Mouse (Mus musculus): ENCODE results near the gene Napb. TPM values are rescaled to one million over a fixed set of nuclear protein-coding genes. Genes with fewer than 3 reads are reported as not detected.

Napb gene
- total and polyA plus RNA-seq, 3 experiments: not detected

GRCm38 (mm10) chr2:148763648-148764388 is 31.6 kb upstream of the Napb start:
- Histone ChIP-seq H3K27ac (ENCODE audit: control insufficient read depth, low read depth, low read length) (no peak overlapping the region), H3K27me3 (ENCODE audit: control insufficient read depth in 1 of 2, insufficient read depth in 2 of 2, low read length in 2 of 2) (no peaks in the 10 kb centered on the region), H3K4me1 (ENCODE audit: control insufficient read depth in 1 of 2, insufficient read depth in 2 of 2, low read length in 2 of 2) (no peaks in the 10 kb centered on the region), H3K9ac (ENCODE audit: control insufficient read depth, low read depth, low read length, poor library complexity, severe bottlenecking) (no peak overlapping the region), H3K36me3 (ENCODE audit: control insufficient read depth in 1 of 2, insufficient read depth in 2 of 2, low read length in 2 of 2) (no peaks in the 10 kb centered on the region), H3K4me3 (ENCODE audit: control insufficient read depth in 1 of 2, insufficient read depth in 1 of 2, low read depth in 2 of 2, low read length in 2 of 2) (no peak overlapping the region), H3K9me3 (replicated peaks; ENCODE audit: insufficient read depth, low read length) (no peaks in the 10 kb centered on the region), H3K79me2 (ENCODE audit: control insufficient read depth, insufficient read depth, low read length, poor library complexity) (no peaks in the 10 kb centered on the region)
- TF ChIP-seq MXI1 (IDR thresholded peaks at IDR 0.05; ENCODE audit: low read depth, low read length): no peak
- DNase-seq (ENCODE audit: low read depth, low spot score): no peak

- H3K4me1 ChIP-seq (ENCODE audit: control insufficient read depth in 1 of 2, insufficient read depth in 2 of 2, low read length in 2 of 2): no peaks in the 10 kb centered on the region
- no peaks in the 10 kb centered on the region for H3K79me2 ChIP-seq (ENCODE audit: control insufficient read depth, insufficient read depth, low read length, poor library complexity)
- H3K27ac ChIP-seq (ENCODE audit: control insufficient read depth, low read depth, low read length): no peak overlapping the region
- no peak overlapping the region for H3K4me3 ChIP-seq (ENCODE audit: control insufficient read depth in 1 of 2, insufficient read depth in 1 of 2, low read depth in 2 of 2, low read length in 2 of 2)
- no peaks in the 10 kb centered on the region for H3K9me3 ChIP-seq (replicated peaks; ENCODE audit: insufficient read depth, low read length)
- H3K27me3 ChIP-seq (ENCODE audit: control insufficient read depth in 1 of 2, insufficient read depth in 2 of 2, low read length in 2 of 2): no peaks in the 10 kb centered on the region
- TF ChIP-seq SMC3 (IDR thresholded peaks at IDR 0.05; ENCODE audit: low read depth, low read length) (no peak), CTCF (IDR thresholded peaks at IDR 0.05 in 2 of 3, conservative IDR thresholded peaks at IDR 0.05 in 1 of 3; ENCODE audit: control insufficient read depth in 1 of 3, insufficient read depth in 1 of 3, low read depth in 2 of 3, low read length in 3 of 3, poor library complexity in 1 of 3, severe bottlenecking in 1 of 3) (no peak), SIN3A (IDR thresholded peaks at IDR 0.05; ENCODE audit: low read length) (no peak), MAFK (IDR thresholded peaks at IDR 0.05; ENCODE audit: borderline replicate concordance, low read depth, low read length) (no peak), RCOR1 (IDR thresholded peaks at IDR 0.05; ENCODE audit: low read depth, low read length) (no peak), ETS1 (IDR thresholded peaks at IDR 0.05; ENCODE audit: low read depth, low read length) (no peak), BHLHE40 (IDR thresholded peaks at IDR 0.05; ENCODE audit: borderline replicate concordance, low read depth, low read length) (no peak), UBTF (IDR thresholded peaks at IDR 0.05; ENCODE audit: borderline replicate concordance, insufficient read depth, low read depth, low read length) (no peak), ZKSCAN1 (IDR thresholded peaks at IDR 0.05; ENCODE audit: low read depth, low read length) (no peak), JUND (IDR thresholded peaks at IDR 0.05; ENCODE audit: low read depth, low read length) (no peak), KAT2A (conservative IDR thresholded peaks at IDR 0.05; ENCODE audit: low read depth, low read length) (no peak), USF2 (IDR thresholded peaks at IDR 0.05; ENCODE audit: borderline replicate concordance in 1 of 2, insufficient read depth in 1 of 2, low read depth in 1 of 2, low read length in 2 of 2) (no peak), NELFE (IDR thresholded peaks at IDR 0.05; ENCODE audit: low read depth, low read length) (no peak), HCFC1 (IDR thresholded peaks at IDR 0.05; ENCODE audit: low read depth, low read length) (no peak)
- no peaks in the 10 kb centered on the region for H3K36me3 ChIP-seq (ENCODE audit: control insufficient read depth in 1 of 2, insufficient read depth in 2 of 2, low read length in 2 of 2)
- H3K9ac ChIP-seq (ENCODE audit: control insufficient read depth, low read depth, low read length, poor library complexity, severe bottlenecking): no peak overlapping the region
- no peak for DNase-seq (ENCODE audit: low read depth, low spot score)
Observed at GRCm38 (mm10) chr2:148754310-148754846, 22.1 kb upstream of the Napb start.
